Mouse (Mus musculus) ES-Bruce4 (cell line): ENCODE measurements at regions not wholly inside any gene's neighbourhood (a gene's known extent, or its start where the extent isn't known, plus 50 kb on each side); places are given as distances from the start of the nearest gene placed in this dataset.

Experiments
- H3K27ac ChIP-seq: 2 replicates; pipeline ENCODE4 v1.5.1; 2012; ENCODE audit warnings: low read length, inconsistent platforms; ENCODE audit not compliant: insufficient read depth
- H3K27me3 ChIP-seq: 2 replicates; pipeline ENCODE4 v1.6.1; 2012; ENCODE audit warnings: mild to moderate bottlenecking, low read length, inconsistent platforms; ENCODE audit not compliant: control insufficient read depth, poor library complexity, insufficient read depth, severe bottlenecking
- H3K36me3 ChIP-seq: 2 replicates; pipeline ENCODE4 v1.6.1; 2012; ENCODE audit warnings: inconsistent platforms, mild to moderate bottlenecking, low read length, moderate library complexity; ENCODE audit not compliant: control insufficient read depth, poor library complexity, insufficient read depth, severe bottlenecking
- H3K4me1 ChIP-seq: one replicate; pipeline ENCODE4 v1.8.1; 2011; ENCODE audit warnings: low read length; ENCODE audit not compliant: control insufficient read depth, insufficient read depth
- H3K4me3 ChIP-seq: 2 replicates; pipeline ENCODE4 v1.5.1; 2011; ENCODE audit warnings: low read depth, mild to moderate bottlenecking, low read length
- H3K9ac ChIP-seq: 2 replicates; pipeline ENCODE4 v1.6.1; 2012; ENCODE audit warnings: low read depth, mild to moderate bottlenecking, inconsistent platforms; ENCODE audit not compliant: poor library complexity, severe bottlenecking
- H3K9me3 ChIP-seq: replicated peaks from 2 replicates; pipeline ENCODE4 v1.6.1; 2012; ENCODE audit warnings: mild to moderate bottlenecking, low read length, inconsistent platforms; ENCODE audit not compliant: control insufficient read depth, poor library complexity, insufficient read depth, severe bottlenecking
- CTCF ChIP-seq: IDR thresholded peaks from one replicate; pipeline ENCODE4 v1.8.1; 2011; ENCODE audit warnings: low read depth, low read length
- EP300 ChIP-seq: IDR thresholded peaks from 2 replicates; pipeline ENCODE4 v1.6.1; 2011; ENCODE audit warnings: low read depth, low read length; ENCODE audit not compliant: insufficient read depth
- POLR2A ChIP-seq: IDR thresholded peaks from one replicate; pipeline ENCODE4 v1.8.1; 2011; ENCODE audit warnings: low read length; ENCODE audit not compliant: insufficient read depth

DNA sequence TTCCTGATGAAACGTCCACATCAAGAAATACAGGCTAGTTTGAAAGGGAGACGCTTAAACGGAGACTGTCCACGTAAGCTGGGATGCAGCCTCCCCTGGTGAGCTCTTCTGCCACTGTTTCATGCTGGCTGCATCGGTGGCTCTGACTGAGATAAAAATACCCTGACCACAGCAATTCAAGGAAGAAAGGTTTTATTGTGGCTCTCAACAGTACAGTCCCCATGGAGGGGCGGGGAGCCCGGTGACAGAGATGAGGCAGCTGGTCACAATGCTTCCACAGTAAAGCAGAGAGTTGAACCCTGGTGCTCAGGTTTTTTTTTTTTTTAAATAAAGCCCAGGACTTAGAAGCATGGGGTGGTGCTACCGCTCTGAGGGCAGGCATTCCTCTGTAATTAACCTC lies 622.7 kb upstream of the Fam19a5 start:
- Histone ChIP-seq H3K4me3 (no peak overlapping the region), H3K27ac (no peak overlapping the region), H3K9me3 (no peaks in the 10 kb centered on the region), H3K36me3 (no peaks in the 10 kb centered on the region), H3K27me3 (no peaks in the 10 kb centered on the region), H3K9ac (no peak overlapping the region), H3K4me1 (no peaks in the 10 kb centered on the region)
- TF ChIP-seq CTCF, result no peak
- no peak for TF ChIP-seq POLR2A
- TF ChIP-seq EP300, result no peak

- Histone ChIP-seq H3K27ac (no peak overlapping the region), H3K36me3 (no peaks in the 10 kb centered on the region), H3K27me3 (no peaks in the 10 kb centered on the region), H3K9me3 (no peaks in the 10 kb centered on the region), H3K4me3 (no peak overlapping the region), H3K9ac (no peak overlapping the region), H3K4me1 (no peaks in the 10 kb centered on the region)
- TF ChIP-seq POLR2A (no peak), EP300 (no peak), CTCF (no peak)
Observed at GRCm38 (mm10) chr15:86925081-86925749, 618.9 kb upstream of the Fam19a5 start.

DNA sequence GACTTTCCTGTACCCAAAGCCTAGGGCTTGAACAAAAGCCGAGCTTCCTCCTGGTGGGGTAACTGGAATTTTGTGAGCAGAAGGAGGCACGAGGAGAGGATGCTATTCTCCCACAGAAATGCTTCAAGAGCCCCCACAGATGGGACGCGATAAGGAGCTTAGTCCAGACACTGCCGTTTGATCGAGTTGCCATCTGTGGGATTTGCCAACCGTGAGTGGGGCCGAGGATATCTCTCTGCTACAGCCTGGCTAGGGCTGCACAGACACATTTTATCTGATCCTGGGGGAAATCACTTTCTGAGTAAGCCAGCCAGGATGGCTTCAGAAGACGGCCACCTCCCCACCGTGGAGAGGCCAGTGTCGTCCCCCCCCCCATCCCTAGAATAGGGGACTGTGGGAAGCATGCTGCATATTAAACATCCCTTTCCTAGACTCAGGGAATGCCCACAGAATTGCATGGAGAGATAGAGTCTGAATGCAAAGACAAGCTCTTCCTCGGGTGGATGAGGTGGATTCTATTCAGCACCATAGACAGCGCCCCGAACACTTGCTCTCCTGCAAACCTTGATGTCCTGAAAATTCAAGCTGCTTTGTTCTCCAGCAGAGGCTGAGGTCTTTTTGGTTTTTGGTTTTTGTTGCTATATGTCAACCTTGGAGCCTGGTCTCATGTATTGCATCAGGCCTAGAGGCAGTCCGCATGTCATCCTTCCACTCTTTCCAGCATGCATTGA lies 611.6 kb upstream of the Fam19a5 start:
- H3K27ac ChIP-seq, result no peak overlapping the region

GRCm38 (mm10) chr15:86937364-86937763 lies 606.7 kb upstream of the Fam19a5 start:
- no peak overlapping the region for H3K27ac ChIP-seq
- H3K9ac ChIP-seq, result no peak overlapping the region
- no peaks in the 10 kb centered on the region for H3K27me3 ChIP-seq
- H3K9me3 ChIP-seq, result no peaks in the 10 kb centered on the region
- H3K4me3 ChIP-seq, result no peak overlapping the region
- no peaks in the 10 kb centered on the region for H3K4me1 ChIP-seq
- H3K36me3 ChIP-seq, result no peaks in the 10 kb centered on the region
- no peak for TF ChIP-seq EP300
- no peak for TF ChIP-seq POLR2A
- no peak for TF ChIP-seq CTCF

More for the DNA sequence above, 611.6 kb upstream of the Fam19a5 start:
- H3K4me3 ChIP-seq, result no peak overlapping the region
- H3K27me3 ChIP-seq, result no peaks in the 10 kb centered on the region
- TF ChIP-seq POLR2A (no peak), CTCF (no peak), EP300 (no peak)
- H3K4me1 ChIP-seq, result no peaks in the 10 kb centered on the region
- H3K9me3 ChIP-seq, result no peaks in the 10 kb centered on the region
- no peak overlapping the region for H3K9ac ChIP-seq
- H3K36me3 ChIP-seq, result no peaks in the 10 kb centered on the region

DNA sequence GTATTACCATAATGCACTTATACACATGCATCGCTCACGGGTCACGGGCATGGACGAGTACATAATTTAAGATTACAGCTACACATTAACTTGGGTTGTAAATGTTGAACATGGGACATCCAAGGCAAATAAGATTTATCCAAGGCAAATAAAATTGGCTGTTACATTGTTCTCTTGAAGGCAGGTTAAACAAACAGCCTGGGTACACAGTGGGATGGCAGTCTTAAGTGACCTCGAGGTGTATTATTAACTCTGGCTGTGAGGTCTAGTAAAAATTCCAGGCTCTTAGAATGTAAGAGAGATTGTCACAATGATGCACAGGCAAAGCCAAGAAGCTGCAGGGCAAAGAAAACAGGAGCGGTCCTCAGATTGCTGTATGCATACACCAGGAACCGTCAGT lies 599.6 kb upstream of the Fam19a5 start:
- Histone ChIP-seq H3K9ac (no peak overlapping the region), H3K27me3 (no peaks in the 10 kb centered on the region), H3K9me3 (no peaks in the 10 kb centered on the region), H3K4me3 (no peak overlapping the region), H3K4me1 (no peaks in the 10 kb centered on the region), H3K27ac (no peak overlapping the region), H3K36me3 (no peaks in the 10 kb centered on the region)
- no peak for TF ChIP-seq EP300
- no peak for TF ChIP-seq CTCF
- no peak for TF ChIP-seq POLR2A

GRCm38 (mm10) chr15:86952593-86952992 lies 591.5 kb upstream of the Fam19a5 start:
- H3K4me3 ChIP-seq, result no peak overlapping the region
- no peaks in the 10 kb centered on the region for H3K27me3 ChIP-seq
- no peaks in the 10 kb centered on the region for H3K4me1 ChIP-seq
- no peaks in the 10 kb centered on the region for H3K36me3 ChIP-seq
- TF ChIP-seq POLR2A, result no peak
- no peak for TF ChIP-seq EP300
- TF ChIP-seq CTCF, result no peak
- H3K9me3 ChIP-seq, result no peaks in the 10 kb centered on the region
- H3K27ac ChIP-seq, result no peak overlapping the region
- H3K9ac ChIP-seq, result no peak overlapping the region
